Mouse (Mus musculus) E14TG2a.4 (cell line): ENCODE results near the gene Pcgf3.

Experiments used
- CTCF ChIP-seq: conservative IDR thresholded peaks from 2 replicates; pipeline ENCODE4 v1.5.1; 2014; ENCODE audit warnings: low read length
- NANOG ChIP-seq: IDR thresholded peaks from 2 replicates; pipeline ENCODE4 v1.6.1; 2014; ENCODE audit warnings: borderline replicate concordance, low read length, mixed read lengths

DNA sequence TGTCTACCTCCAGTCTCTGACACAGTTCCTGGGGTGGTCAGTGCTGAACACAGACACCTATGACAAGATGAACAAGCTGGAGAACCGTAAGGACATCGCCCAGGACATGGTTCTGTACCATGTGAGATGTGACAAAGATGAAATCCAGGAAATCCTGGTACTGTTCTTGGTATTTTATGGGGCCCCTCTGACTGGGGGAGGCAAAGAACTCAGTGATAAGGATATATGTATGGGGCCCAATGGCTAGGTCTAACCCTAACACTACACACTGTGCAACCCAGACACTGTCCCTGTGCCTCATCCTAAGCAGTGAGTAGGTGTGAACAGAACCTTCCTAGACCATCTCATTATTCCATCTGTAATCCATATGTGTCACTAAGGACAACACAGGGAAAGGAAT lies 37.6 kb upstream of the Pcgf3 start:
- no peak for TF ChIP-seq CTCF
- TF ChIP-seq NANOG = no peak
